Mouse (Mus musculus): Measurements from ENCODE around the gene Pex6.

Pex6 gene

GRCm38 (mm10) chr17:46701489-46701888, 9.8 kb upstream of the Pex6 start:
- no peak for DNase-seq

DNA sequence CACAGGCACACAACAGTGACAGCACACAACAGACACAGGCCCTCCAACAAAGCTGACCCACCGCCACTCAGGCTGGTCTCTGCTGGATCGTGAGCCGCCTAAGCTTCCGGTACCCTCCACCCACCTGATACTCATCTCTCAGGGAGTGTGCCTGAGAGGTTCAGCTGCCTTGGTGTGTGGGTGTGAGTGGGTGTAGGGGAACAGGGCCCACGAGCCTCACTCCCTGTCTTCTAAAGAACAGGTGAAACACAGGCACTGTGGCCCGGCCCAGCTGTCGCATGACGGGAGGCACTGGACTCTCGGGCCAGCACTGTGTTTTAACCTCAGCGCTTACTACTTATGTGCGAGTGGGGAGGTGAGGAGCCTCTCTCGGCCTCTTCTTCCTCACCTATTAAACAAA, 9.2 kb upstream of the Pex6 start:
- DNase-seq = no peak

DNA sequence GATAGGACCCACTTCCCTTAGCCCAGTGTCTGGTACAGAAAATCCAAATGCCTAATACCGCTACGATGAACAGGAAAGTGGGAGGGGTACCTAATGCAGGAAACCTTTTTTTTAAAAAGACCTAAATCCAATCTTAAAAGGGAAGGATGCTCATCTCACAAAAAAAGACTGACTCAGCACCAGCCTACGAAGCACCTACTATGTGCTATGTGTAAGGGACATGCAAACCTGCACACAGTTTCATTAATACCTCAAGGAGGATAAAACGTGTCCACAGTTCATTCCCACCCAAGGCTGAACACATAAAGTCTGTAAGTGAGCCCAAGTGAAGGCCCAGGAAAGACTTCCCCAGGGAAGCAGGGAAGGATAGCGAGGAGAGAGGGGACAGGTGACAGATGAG, 8.8 kb upstream of the Pex6 start:
- DNase-seq = no peak

DNA sequence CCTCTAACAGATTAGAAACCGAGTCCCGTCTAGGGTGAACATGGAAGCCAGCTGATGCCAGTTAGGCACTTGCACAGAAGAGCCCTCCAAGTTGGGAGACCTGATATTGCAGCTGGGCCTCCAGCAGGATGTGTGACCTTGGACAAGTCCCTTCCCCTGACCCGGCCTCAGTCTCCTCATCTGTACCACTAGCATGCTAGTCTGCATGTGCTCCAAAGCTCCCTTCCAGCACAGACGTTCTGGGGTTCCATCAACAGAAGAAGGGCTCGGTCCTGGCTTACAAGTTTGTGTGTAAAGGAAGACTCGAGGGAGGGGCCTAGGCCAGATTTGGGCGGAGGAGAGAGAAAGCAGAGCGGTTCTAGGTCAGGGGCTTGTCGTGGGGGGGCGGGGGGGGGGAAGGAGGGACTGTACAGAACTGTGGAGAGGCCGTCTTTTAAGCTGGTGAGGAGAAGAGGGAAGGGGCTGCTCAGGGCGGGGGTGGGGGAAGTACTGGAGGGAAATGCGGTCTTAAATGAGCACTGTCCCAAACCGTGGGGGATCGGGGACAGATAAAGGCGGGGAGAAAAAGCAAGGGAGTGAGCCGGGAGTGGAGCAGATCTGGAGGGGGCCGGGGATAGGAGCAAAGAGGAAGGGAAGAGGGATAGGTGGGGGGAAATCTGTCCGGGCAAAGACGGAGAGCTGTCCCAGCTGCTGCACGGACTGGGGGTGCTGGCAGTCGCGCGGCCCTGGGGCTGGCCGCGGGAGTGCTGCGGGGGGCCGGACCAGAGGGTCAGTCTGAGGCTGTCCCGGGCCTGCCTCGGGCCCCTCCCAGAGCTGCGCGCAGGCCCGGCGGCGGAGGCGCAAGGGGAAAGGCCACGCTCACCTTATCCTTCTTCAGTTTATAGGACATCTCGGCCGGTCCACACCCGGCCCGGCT, 7.0 kb upstream of the Pex6 start:
- DNase-seq = no peak

DNA sequence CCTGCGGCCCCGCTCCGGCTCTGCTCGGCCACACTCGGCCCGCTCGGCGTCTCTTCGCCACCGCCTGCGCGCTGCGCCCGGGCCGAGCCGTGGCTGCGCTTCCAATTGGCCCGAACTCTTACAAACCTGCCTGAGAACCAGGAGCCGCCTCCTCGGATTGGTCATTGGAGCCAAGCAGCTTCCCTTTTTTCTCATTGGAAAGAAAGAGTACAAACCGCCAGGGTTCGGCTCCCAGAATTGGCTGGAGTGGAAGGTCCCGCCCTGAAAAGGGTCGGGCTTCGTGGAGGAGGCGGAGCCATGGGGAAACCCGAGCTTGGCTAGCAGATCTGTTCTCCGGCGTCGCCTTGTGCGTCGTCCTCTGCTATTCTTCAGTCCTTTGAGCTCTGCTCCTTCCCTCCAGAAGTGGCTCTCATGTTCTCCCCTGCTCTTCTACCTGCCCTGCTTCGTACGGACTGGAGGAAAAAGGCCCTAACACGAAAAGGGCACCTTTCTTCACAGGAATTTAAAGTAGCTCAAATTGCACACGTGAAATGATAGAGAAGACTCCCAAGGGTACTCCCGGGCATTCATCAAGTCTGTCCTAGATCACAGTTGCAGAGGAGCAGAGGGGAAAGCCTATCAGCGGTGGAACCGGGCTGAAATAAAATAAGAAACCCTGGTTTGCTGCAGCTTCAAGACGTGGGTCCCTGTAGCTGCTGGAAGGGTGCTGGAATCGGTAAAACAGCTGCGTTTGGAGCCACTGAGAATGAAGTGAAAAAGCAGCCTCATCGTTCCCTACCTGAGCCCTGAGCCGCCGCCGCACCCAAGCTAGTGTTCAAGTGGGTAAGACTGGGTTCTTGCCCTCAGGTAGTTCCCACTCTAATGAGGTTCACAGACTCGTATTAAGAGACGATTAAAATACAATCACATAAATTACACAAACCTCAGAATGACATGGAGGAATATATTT, 6.1 kb upstream of the Pex6 start, which contains the start of gene Ppp2r5d:
Ppp2r5d (minus strand) TSS at position 225 of the 949 bp plus-strand sequence.
- DNase-seq = peak; percentile 94

- DNase-seq = no peak
Observed at GRCm38 (mm10) chr17:46706375-46707089, 4.7 kb upstream of the Pex6 start.

GRCm38 (mm10) chr17:46711612-46712271, 479 bp downstream of the Pex6 start:
- DNase-seq = peak; percentile 34 to 49

DNA sequence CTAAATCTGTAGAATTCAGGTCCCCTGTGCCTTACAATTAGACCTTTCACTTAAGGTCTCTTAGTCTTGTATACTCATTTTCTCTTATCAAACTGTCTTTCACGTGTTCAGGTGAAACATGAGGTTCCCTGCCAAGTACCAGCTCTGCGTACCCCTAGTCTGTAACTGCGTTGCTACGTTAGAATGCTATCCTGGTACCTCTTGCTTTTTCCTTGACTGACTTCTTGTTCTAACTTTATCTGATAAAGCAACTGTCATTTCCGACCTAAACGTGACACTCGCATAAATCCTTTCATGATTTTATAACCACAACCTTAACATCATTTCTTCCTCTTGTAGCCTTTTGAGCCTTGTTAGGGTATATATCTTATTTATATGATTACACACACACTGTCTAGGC, 1.2 kb downstream of the Pex6 start:
- no peak for DNase-seq

DNA sequence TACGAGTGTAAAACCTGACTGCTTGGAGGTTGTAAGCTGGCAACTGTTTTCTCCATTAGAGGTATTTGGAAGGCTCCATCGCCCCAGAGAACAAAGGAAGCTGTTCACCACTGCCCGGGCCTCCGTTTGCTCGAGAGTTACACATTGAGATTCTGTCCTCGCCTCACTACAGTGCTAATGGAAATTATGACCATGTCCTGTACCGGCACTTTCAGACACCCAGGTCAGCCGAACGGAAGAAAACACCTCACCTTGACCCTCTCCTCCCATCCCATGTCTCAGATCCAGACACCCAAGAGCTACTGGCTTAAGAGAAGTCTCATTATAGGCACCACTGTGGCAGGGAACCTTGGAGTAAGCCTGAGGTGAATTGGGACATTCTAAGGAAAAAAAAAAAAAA, 2.6 kb downstream of the Pex6 start:
- no peak for DNase-seq

GRCm38 (mm10) chr17:46714756-46715481, 3.7 kb downstream of the Pex6 start:
- peak in 1 of 2 experiments; percentile 16 for DNase-seq

DNA sequence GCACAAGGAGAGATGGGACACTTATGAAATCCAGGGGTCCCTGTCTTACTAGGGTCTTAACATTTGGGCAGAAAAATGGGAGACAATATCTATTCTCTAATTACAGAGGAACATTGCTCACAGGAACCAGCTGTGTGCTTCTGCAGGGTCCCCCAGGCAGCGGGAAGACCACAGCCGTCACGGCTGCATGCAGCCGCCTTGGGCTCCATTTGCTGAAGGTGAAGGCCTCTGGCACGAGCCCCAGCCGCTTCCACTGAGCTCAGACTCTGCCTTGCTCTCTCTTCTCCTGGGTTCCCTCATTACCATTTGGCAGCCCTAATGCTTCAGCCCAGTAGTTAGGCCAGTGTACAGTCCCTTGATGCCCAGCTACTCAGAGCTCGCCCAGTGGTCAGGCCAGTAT, 9.8 kb downstream of the Pex6 start:
- no peak for DNase-seq

GRCm38 (mm10) chr17:46724477-46725084, 13.3 kb downstream of the Pex6 start:
- no peak for DNase-seq

- DNase-seq = peak; percentile 36 to 43
Observed at GRCm38 (mm10) chr17:46725273-46725672, 14.0 kb downstream of the Pex6 start.

DNA sequence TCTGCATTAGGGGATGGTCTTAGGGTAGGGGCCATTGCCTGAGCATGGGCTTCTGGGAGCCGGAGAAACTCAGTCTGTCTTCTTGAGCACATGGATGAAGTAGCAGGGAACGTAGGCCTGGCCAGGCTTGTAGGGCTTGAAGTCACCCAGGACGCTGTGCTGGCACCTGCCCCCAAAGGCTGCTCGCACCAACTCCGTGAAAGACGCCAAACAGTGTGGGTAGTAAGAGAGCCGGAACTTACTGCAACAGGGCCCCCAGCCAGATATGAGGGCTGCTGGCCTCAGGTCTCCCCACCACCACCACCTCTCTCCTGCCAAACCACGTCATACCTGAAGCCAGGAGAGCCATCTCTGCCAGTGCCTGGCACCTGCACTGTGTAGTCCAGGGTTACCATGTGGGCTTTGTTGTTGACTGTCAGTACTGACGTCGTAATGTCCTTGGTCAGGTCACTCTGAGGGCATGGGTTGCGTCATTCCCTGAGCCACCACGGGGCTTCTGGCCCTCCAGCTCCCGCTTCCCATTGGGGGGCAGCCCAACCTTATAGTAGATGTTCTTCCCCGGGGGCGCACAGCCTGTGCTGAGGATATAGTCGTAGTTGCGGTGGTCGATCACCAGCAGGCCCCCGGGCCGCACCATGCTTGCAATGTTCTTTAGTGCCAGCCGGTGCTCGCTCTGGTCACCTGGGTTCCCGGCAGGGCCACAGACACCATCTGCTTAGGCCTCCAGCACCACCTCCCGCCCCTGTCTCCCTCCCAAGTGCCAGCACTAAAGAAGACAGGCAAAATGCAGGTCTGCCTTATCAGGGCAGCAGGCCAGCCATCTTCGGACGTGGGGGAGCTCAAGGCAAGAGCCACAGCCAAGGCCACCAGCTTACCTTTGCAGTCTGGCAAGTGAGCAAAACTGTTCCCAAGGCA, 14.7 kb downstream of the Pex6 start:
- DNase-seq = peak; percentile 78 to 79

GRCm38 (mm10) chr17:46727271-46727670, 16.0 kb downstream of the Pex6 start:
- no peak for DNase-seq

- peak; percentile 36 to 54 for DNase-seq
Observed at GRCm38 (mm10) chr17:46728021-46728420, 16.8 kb downstream of the Pex6 start.

GRCm38 (mm10) chr17:46728496-46728895, 17.2 kb downstream of the Pex6 start:
- DNase-seq = no peak

- peak; percentile 87 to 90 for DNase-seq
Observed at GRCm38 (mm10) chr17:46728904-46729318, 17.6 kb downstream of the Pex6 start, which contains the start of gene Gnmt. Gene Gnmt, minus strand, starts transcription at chr17:46729168.

DNA sequence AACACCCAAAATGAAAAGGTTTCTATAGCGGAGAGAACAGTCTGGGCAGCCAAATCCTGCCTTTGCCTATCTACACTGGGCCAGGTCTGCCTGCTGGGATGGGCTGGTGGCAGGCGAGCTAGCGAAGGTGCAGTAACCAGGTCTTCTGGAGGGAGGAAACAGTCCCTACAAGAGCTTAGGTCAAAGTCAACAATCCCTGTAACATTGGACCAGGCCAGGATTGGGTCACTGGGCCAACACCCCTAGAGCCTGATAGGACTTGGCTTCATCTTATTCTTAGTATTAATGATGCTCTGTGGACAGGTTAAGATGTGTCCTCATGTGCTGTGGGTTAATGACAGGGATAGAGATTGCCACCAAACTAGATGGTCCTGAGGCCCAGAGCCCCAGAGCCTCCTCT, 22.8 kb downstream of the Pex6 start:
- DNase-seq = no peak

- no peak for DNase-seq
Observed at GRCm38 (mm10) chr17:46735287-46735686, 24.0 kb downstream of the Pex6 start.

Data from cerebellum, postnatal 36 days (tissue).